Comparison of ENCODE assay signal across 19 mouse cellular contexts in the genomic region with DNA sequence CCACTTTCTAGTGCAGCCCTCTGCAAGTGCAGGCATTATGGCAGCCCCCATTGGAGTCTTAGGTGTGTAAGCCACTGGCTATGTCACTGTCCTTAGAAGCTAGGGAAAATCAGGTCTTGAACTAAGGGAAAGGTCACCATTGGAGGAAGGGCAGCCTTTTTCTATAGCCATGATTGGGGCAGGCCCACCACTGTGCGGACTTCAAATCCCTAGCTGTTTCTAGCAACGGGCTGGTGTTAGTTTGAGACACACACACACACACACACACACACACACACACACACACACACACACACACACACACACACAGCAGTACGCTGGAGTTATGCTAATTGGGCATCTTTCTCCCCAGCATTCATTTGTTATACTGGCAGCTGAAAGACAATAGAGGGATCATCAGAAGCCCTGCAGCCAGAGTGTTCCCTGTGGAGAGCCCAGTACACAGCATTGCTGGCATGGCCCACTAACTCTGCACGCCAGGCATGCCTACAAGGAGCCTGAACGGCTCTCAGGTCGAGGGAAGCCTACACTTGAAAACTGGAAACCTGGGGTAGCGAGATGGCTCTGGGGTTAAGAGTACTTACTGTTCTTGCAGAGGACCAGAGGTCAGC.
DNase-seq lines count a peak whose midpoint lies in the region; ATAC-seq and TF ChIP-seq lines count a peak whose summit lies in the region.
"Had no signal": no experiment of that assay in that cellular context is flagged by ENCODE, and none has a peak within 500 bp of the region (broad histone marks: within the 10 kb centered on the region; RNA-seq: fewer than 3 reads in every experiment).

No protein-coding gene starts in this region.

- no peak for TF ChIP-seq POLR2A in lung, adult 2 months (IDR thresholded peaks at IDR 0.05; ENCODE audit: borderline replicate concordance, extremely low read depth, low read depth, low read length)
- no peak for TF ChIP-seq POLR2A in kidney, adult 2 months (IDR thresholded peaks at IDR 0.05; ENCODE audit: low read depth, low read length)

- WGBS in midbrain, embryonic 11.5 days = 32% methylated on average over 7 of the region's 7 CpGs
- 27% methylated on average over 7 of the region's 7 CpGs for WGBS in midbrain, embryonic 10.5 days
- WGBS in forebrain, postnatal 0 days = 19% methylated on average over 7 of the region's 7 CpGs
- WGBS in hindbrain, postnatal 0 days = 23% methylated on average over 7 of the region's 7 CpGs
- WGBS in neural tube, embryonic 14.5 days = 27% methylated on average over 7 of the region's 7 CpGs
- WGBS in lung, adult 2 months = 82% methylated on average over 7 of the region's 7 CpGs
- WGBS in kidney, adult 2 months = 83% methylated on average over 7 of the region's 7 CpGs

- H3K9me3 ChIP-seq in midbrain, embryonic 11.5 days (ENCODE audit: control insufficient read depth, low read length) = no peaks in the 10 kb centered on the region
- no peaks in the 10 kb centered on the region for H3K9me3 ChIP-seq in midbrain, embryonic 10.5 days (replicated peaks)
- H3K9me3 ChIP-seq in forebrain, postnatal 0 days (ENCODE audit: low read length) = no peaks in the 10 kb centered on the region
- H3K9me3 ChIP-seq in hindbrain, postnatal 0 days (ENCODE audit: low read length) = no peaks in the 10 kb centered on the region
- no peaks in the 10 kb centered on the region for H3K9me3 ChIP-seq in neural tube, embryonic 14.5 days (ENCODE audit: control insufficient read depth, low read length)
- H3K9me3 ChIP-seq: embryonic facial prominence, embryonic 12.5 days; liver, embryonic 15.5 days had no signal

- no peak overlapping the region for H3K4me2 ChIP-seq in midbrain, embryonic 11.5 days
- H3K4me2 ChIP-seq in forebrain, postnatal 0 days (ENCODE audit: low read depth) = no peak overlapping the region
- H3K4me2 ChIP-seq in hindbrain, postnatal 0 days (ENCODE audit: low read depth, low read length) = no peak overlapping the region
- no peak overlapping the region for H3K4me2 ChIP-seq in neural tube, embryonic 14.5 days (ENCODE audit: low read depth, low read length)
- H3K4me2 ChIP-seq: embryonic facial prominence, embryonic 12.5 days; liver, embryonic 15.5 days had no signal

- DNase-seq in midbrain, embryonic 11.5 days (ENCODE audit: low spot score, missing footprints) = peak; percentile 89
- DNase-seq in midbrain, embryonic 10.5 days (ENCODE audit: low spot score) = no peak
- DNase-seq in forebrain, postnatal 0 days = no peak
- no peak for DNase-seq in hindbrain, postnatal 0 days (ENCODE audit: low spot score)
- DNase-seq in gastrocnemius, adult 8-10 months (ENCODE audit: low spot score in 2 of 2) = no peak
- DNase-seq in lung, adult 2 months = no peak
- DNase-seq in kidney, adult 2 months = no peak
- DNase-seq: adrenal gland, postnatal 10 days; cerebellum, adult 18-20 months; gastrocnemius, adult 2 months; heart, adult 11 months; heart, postnatal 4 days; kidney, postnatal 10 days had no signal

- no peaks in the 10 kb centered on the region for H3K4me1 ChIP-seq in midbrain, embryonic 11.5 days (ENCODE audit: control insufficient read depth, insufficient read depth, low read length)
- peaks cover 16% of the 10 kb centered on the region for H3K4me1 ChIP-seq in midbrain, embryonic 10.5 days
- H3K4me1 ChIP-seq in forebrain, postnatal 0 days (ENCODE audit: insufficient read depth) = no peaks in the 10 kb centered on the region
- H3K4me1 ChIP-seq in hindbrain, postnatal 0 days (ENCODE audit: insufficient read depth, low read length) = no peaks in the 10 kb centered on the region
- no peaks in the 10 kb centered on the region for H3K4me1 ChIP-seq in neural tube, embryonic 14.5 days (ENCODE audit: control insufficient read depth, insufficient read depth, low read length)
- no peaks in the 10 kb centered on the region for H3K4me1 ChIP-seq in lung, adult 2 months (ENCODE audit: control insufficient read depth, insufficient read depth, low read length)
- no peaks in the 10 kb centered on the region for H3K4me1 ChIP-seq in kidney, adult 2 months (ENCODE audit: control insufficient read depth, insufficient read depth, low read length)
- H3K4me1 ChIP-seq: embryonic facial prominence, embryonic 12.5 days had no signal

- no peak overlapping the region for H3K27ac ChIP-seq in midbrain, embryonic 11.5 days (ENCODE audit: low read depth, low read length)
- no peak overlapping the region for H3K27ac ChIP-seq in midbrain, embryonic 10.5 days (replicated peaks)
- H3K27ac ChIP-seq in forebrain, postnatal 0 days (ENCODE audit: low read depth, low read length) = no peak overlapping the region
- H3K27ac ChIP-seq in hindbrain, postnatal 0 days = no peak overlapping the region
- H3K27ac ChIP-seq in neural tube, embryonic 14.5 days (ENCODE audit: low read depth, low read length) = no peak overlapping the region
- no peak overlapping the region for H3K27ac ChIP-seq in kidney, adult 2 months (ENCODE audit: insufficient read depth, low read depth, low read length)
- H3K27ac ChIP-seq: embryonic facial prominence, embryonic 12.5 days; gastrocnemius, adult 2 months; left cerebral cortex, adult 2 months; liver, embryonic 15.5 days had no signal

- no peak for TF ChIP-seq CTCF in forebrain, postnatal 0 days (IDR thresholded peaks at IDR 0.05; ENCODE audit: low read depth)
- TF ChIP-seq CTCF in hindbrain, postnatal 0 days (IDR thresholded peaks at IDR 0.05; ENCODE audit: low read depth) = no peak
- no peak for TF ChIP-seq CTCF in lung, adult 2 months (IDR thresholded peaks at IDR 0.05; ENCODE audit: insufficient read depth, low read length)
- TF ChIP-seq CTCF in kidney, adult 2 months (conservative IDR thresholded peaks at IDR 0.05; ENCODE audit: insufficient read depth, insufficient read length, low read depth, low read length) = no peak

- H3K4me3 ChIP-seq in midbrain, embryonic 11.5 days (ENCODE audit: low read depth, low read length) = no peak overlapping the region
- no peak overlapping the region for H3K4me3 ChIP-seq in midbrain, embryonic 10.5 days
- no peak overlapping the region for H3K4me3 ChIP-seq in forebrain, postnatal 0 days (ENCODE audit: low read depth, low read length)
- H3K4me3 ChIP-seq in hindbrain, postnatal 0 days (ENCODE audit: low read length) = no peak overlapping the region
- H3K4me3 ChIP-seq in neural tube, embryonic 14.5 days (ENCODE audit: low read depth, low read length) = no peak overlapping the region
- no peak overlapping the region for H3K4me3 ChIP-seq in lung, adult 2 months (replicated peaks; ENCODE audit: extremely low read depth, low read depth, low read length)
- H3K4me3 ChIP-seq in kidney, adult 2 months (ENCODE audit: insufficient read depth, low read depth, low read length) = no peak overlapping the region
- H3K4me3 ChIP-seq: embryonic facial prominence, embryonic 12.5 days; gastrocnemius, adult 2 months; left cerebral cortex, adult 2 months; liver, embryonic 15.5 days had no signal

- peak; percentile 74 for ATAC-seq in midbrain, embryonic 11.5 days (ENCODE audit: low FRiP score)
- peak; percentile 51; the same call in 1 of the 2 replicates for ATAC-seq in forebrain, postnatal 0 days
- ATAC-seq in hindbrain, postnatal 0 days = peak; percentile 48; the same call in 1 of the 2 replicates
- peak; percentile 81; the same call in 1 of the 2 replicates for ATAC-seq in neural tube, embryonic 14.5 days (ENCODE audit: low read depth)
- ATAC-seq: intestine, postnatal 0 days had no signal

- H3K9ac ChIP-seq in midbrain, embryonic 11.5 days (ENCODE audit: low read length) = no peak overlapping the region
- H3K9ac ChIP-seq in forebrain, postnatal 0 days = no peak overlapping the region
- no peak overlapping the region for H3K9ac ChIP-seq in hindbrain, postnatal 0 days (replicated peaks; ENCODE audit: low read length)
- H3K9ac ChIP-seq in neural tube, embryonic 14.5 days (replicated peaks; ENCODE audit: low read depth, low read length) = no peak overlapping the region
- H3K9ac ChIP-seq: embryonic facial prominence, embryonic 12.5 days; liver, embryonic 15.5 days had no signal

- H3K36me3 ChIP-seq in midbrain, embryonic 11.5 days (ENCODE audit: control insufficient read depth, insufficient read depth, low read length) = no peaks in the 10 kb centered on the region; the same call in 1 of the 2 replicates
- no peaks in the 10 kb centered on the region for H3K36me3 ChIP-seq in midbrain, embryonic 10.5 days
- H3K36me3 ChIP-seq in forebrain, postnatal 0 days (ENCODE audit: insufficient read depth) = no peaks in the 10 kb centered on the region; the same call in 1 of the 2 replicates
- no peaks in the 10 kb centered on the region for H3K36me3 ChIP-seq in hindbrain, postnatal 0 days (ENCODE audit: insufficient read depth, low read length)
- no peaks in the 10 kb centered on the region for H3K36me3 ChIP-seq in neural tube, embryonic 14.5 days (ENCODE audit: control insufficient read depth, insufficient read depth, low read length)
- no peaks in the 10 kb centered on the region for H3K36me3 ChIP-seq in kidney, adult 2 months (ENCODE audit: control insufficient read depth, insufficient read depth, low read length)
- H3K36me3 ChIP-seq: embryonic facial prominence, embryonic 12.5 days; liver, embryonic 15.5 days had no signal

- no peaks in the 10 kb centered on the region for H3K27me3 ChIP-seq in midbrain, embryonic 11.5 days (ENCODE audit: control insufficient read depth, insufficient read depth, low read length)
- no peaks in the 10 kb centered on the region for H3K27me3 ChIP-seq in midbrain, embryonic 10.5 days (ENCODE audit: low read depth, poor library complexity, severe bottlenecking)
- no peaks in the 10 kb centered on the region for H3K27me3 ChIP-seq in forebrain, postnatal 0 days (ENCODE audit: insufficient read depth, low read length)
- H3K27me3 ChIP-seq in hindbrain, postnatal 0 days (ENCODE audit: insufficient read depth, low read length) = no peaks in the 10 kb centered on the region
- no peaks in the 10 kb centered on the region for H3K27me3 ChIP-seq in neural tube, embryonic 14.5 days (ENCODE audit: control insufficient read depth, insufficient read depth, low read length)
- H3K27me3 ChIP-seq in kidney, adult 2 months (replicated peaks; ENCODE audit: control insufficient read depth, insufficient read depth, low read length) = no peaks in the 10 kb centered on the region
- H3K27me3 ChIP-seq: CH12.LX; embryonic facial prominence, embryonic 12.5 days; liver, embryonic 15.5 days had no signal
